15 mouse cellular contexts compared by ENCODE assay signal in the genomic region with DNA sequence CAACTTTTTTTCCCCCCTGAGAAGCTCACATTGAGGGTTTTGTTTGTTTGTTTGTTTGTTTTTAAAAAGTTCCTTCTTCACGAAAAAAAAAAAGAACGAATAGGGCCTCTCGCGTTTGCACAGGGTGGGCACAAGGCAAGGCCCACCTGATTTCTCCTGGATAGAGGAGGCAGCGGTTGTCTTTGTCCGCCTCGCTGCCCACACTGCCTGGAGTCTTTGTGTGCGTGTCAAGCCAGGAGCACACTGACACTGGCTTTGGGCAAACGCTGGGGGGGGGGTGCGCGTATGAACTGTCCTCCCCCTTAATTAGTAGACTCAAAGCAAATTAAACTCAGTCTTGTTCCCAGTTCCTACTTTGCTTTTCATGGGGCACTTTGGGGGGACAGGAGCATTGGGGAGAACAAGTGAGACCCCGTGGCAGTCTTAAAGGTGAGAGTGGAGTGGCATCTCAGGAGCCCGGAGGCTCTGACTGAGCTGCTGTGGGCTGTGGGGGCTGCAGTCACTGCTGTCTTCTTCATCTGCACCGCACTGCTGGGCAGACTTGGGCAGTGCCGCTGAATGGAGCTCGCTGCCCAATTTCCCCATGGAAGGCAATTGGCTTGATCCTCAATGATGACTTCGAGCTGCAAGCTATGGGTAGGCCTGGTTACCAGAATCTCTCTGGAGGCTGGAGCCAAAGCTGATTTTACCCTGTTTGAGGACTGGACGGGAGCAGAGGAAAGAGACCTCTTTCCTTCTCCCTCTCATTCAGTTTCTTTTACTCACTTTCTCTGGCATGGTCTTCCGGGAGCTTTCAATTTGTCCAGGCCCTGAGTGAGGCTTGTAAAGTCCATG. TPM values are rescaled to one million over a fixed set of nuclear protein-coding genes. Genes with fewer than 3 reads are reported as not detected.
DNase-seq lines count a peak whose midpoint lies in the region; ATAC-seq and TF ChIP-seq lines count a peak whose summit lies in the region.
"Had no signal": no experiment of that assay in that cellular context is flagged by ENCODE, and none has a peak within 500 bp of the region (broad histone marks: within the 10 kb centered on the region; RNA-seq: fewer than 3 reads in every experiment).

No protein-coding gene starts in this region.

- TF ChIP-seq POLR2A in kidney, adult 2 months (IDR thresholded peaks at IDR 0.05; ENCODE audit: low read depth, low read length), result no peak

- peak overlapping the region; percentile 80 for H3K27ac ChIP-seq in kidney, adult 2 months (ENCODE audit: insufficient read depth, low read depth, low read length)
- peak overlapping the region; percentile 99 for H3K27ac ChIP-seq in forebrain, embryonic 11.5 days (ENCODE audit: low read depth, low read length)
- H3K27ac ChIP-seq in midbrain, embryonic 16.5 days (ENCODE audit: low read length), result peak overlapping the region; percentile 25
- H3K27ac ChIP-seq: left cerebral cortex, adult 2 months had no signal

- peak; percentile 56 for DNase-seq in kidney, adult 2 months
- DNase-seq in kidney, adult 8-10 months, result no peak
- DNase-seq in forebrain, embryonic 11.5 days (ENCODE audit: low spot score), result peak; percentile 79
- peak; percentile 37 to 64 for DNase-seq in kidney, postnatal 25 days
- DNase-seq in ovary, postnatal 10 days (ENCODE audit: low spot score), result no peak
- no peak for DNase-seq in ovary, postnatal 36 days (ENCODE audit: low spot score)
- no peak for DNase-seq in urinary bladder, adult 18-20 months (ENCODE audit: low spot score in 2 of 2)
- DNase-seq: adrenal gland, postnatal 10 days; cerebellum, adult 8-10 months; heart, adult 11 months; heart, postnatal 4 days; thymus, postnatal 4 days had no signal

- H3K4me2 ChIP-seq in forebrain, embryonic 11.5 days (ENCODE audit: low read depth, low read length, severe bottlenecking), result peak overlapping the region; percentile 72
- H3K4me2 ChIP-seq in midbrain, embryonic 16.5 days (ENCODE audit: low read length), result peak overlapping the region; percentile 47

- WGBS in kidney, adult 2 months, result 10% methylated on average over 19 of the region's 19 CpGs
- 4% methylated on average over 19 of the region's 19 CpGs for WGBS in forebrain, embryonic 11.5 days
- 10% methylated on average over 19 of the region's 19 CpGs for WGBS in midbrain, embryonic 16.5 days

- TF ChIP-seq CTCF in kidney, adult 2 months (conservative IDR thresholded peaks at IDR 0.05; ENCODE audit: insufficient read depth, insufficient read length, low read depth, low read length), result no peak

- peak overlapping the region; percentile 97 for H3K4me3 ChIP-seq in kidney, adult 2 months (ENCODE audit: insufficient read depth, low read depth, low read length)
- H3K4me3 ChIP-seq in forebrain, embryonic 11.5 days (ENCODE audit: low read depth, low read length), result peak overlapping the region; percentile 88
- H3K4me3 ChIP-seq in midbrain, embryonic 16.5 days (ENCODE audit: low read depth, low read length), result peak overlapping the region; percentile 43

- no peak for ATAC-seq in forebrain, embryonic 11.5 days (replicated peaks; ENCODE audit: low FRiP score)
- no peak for ATAC-seq in midbrain, embryonic 16.5 days

- H3K27me3 ChIP-seq in kidney, adult 2 months (replicated peaks; ENCODE audit: control insufficient read depth, insufficient read depth, low read length), result no peaks in the 10 kb centered on the region
- H3K27me3 ChIP-seq in forebrain, embryonic 11.5 days (ENCODE audit: control insufficient read depth, insufficient read depth, low read length), result peaks cover 10% of the 10 kb centered on the region; the same call in 1 of the 2 replicates
- H3K27me3 ChIP-seq in midbrain, embryonic 16.5 days (ENCODE audit: control insufficient read depth, insufficient read depth, low read depth, low read length), result peaks cover 49% of the 10 kb centered on the region

- no peaks in the 10 kb centered on the region for H3K9me3 ChIP-seq in forebrain, embryonic 11.5 days (ENCODE audit: control insufficient read depth, low read length)
- no peaks in the 10 kb centered on the region for H3K9me3 ChIP-seq in midbrain, embryonic 16.5 days (replicated peaks; ENCODE audit: control insufficient read depth, low read length, poor library complexity, severe bottlenecking)

- H3K4me1 ChIP-seq in kidney, adult 2 months (ENCODE audit: control insufficient read depth, insufficient read depth, low read length), result peaks cover 4% of the 10 kb centered on the region; the same call in 1 of the 2 replicates
- H3K4me1 ChIP-seq in forebrain, embryonic 11.5 days (replicated peaks; ENCODE audit: control insufficient read depth, insufficient read depth, low read length), result peaks cover 6% of the 10 kb centered on the region; the same call in 1 of the 2 replicates
- H3K4me1 ChIP-seq in midbrain, embryonic 16.5 days (ENCODE audit: control insufficient read depth, insufficient read depth, low read length), result peaks cover 17% of the 10 kb centered on the region

- no peaks in the 10 kb centered on the region for H3K36me3 ChIP-seq in kidney, adult 2 months (ENCODE audit: control insufficient read depth, insufficient read depth, low read length)
- H3K36me3 ChIP-seq in forebrain, embryonic 11.5 days (ENCODE audit: control insufficient read depth, insufficient read depth, low read length), result no peaks in the 10 kb centered on the region
- no peaks in the 10 kb centered on the region for H3K36me3 ChIP-seq in midbrain, embryonic 16.5 days (ENCODE audit: control insufficient read depth, insufficient read depth, low read length)

- peak overlapping the region; percentile 99 for H3K9ac ChIP-seq in forebrain, embryonic 11.5 days (ENCODE audit: low read length)
- peak overlapping the region; percentile 39; the same call in 1 of the 2 replicates for H3K9ac ChIP-seq in midbrain, embryonic 16.5 days (ENCODE audit: low read depth, low read length)

RNA-seq across cellular contexts. Expression of gene Emx2, which starts 4.5 kb away (rescaled TPM):
- polyA plus RNA-seq in kidney, adult 2 months (2012; rRNA removed), result 14.3 and 19.2 TPM in 2 replicates
- polyA plus RNA-seq in forebrain, embryonic 11.5 days (2014; fragmentation: Nextera tagmentation; extraction: Ambion mirVana), result 75.6 and 78.9 TPM in 2 replicates
- polyA plus RNA-seq in midbrain, embryonic 16.5 days (2015; fragmentation: Nextera tagmentation; extraction: Ambion mirVana), result 10.8 and 14.2 TPM in 2 replicates
- polyA plus RNA-seq: lung, embryonic 16.5 days had no signal

Comparison
In these comparisons a context has a peak if more than half of its experiments do, and no peak if none do; other contexts are left out.
1. DNase-seq: peak in kidney, adult 2 months (single experiment), forebrain, embryonic 11.5 days (single experiment) and kidney, postnatal 25 days (2 of 2); none in kidney, adult 8-10 months (0 of 2), ovary, postnatal 10 days (single experiment), ovary, postnatal 36 days (single experiment) and urinary bladder, adult 18-20 months (0 of 2).
2. H3K27ac ChIP-seq: peak in every context shown above with its lines; median percentile 99 in forebrain, embryonic 11.5 days; 80 in kidney, adult 2 months; 25 in midbrain, embryonic 16.5 days.
3. H3K4me3 ChIP-seq: peak in every context shown above with its lines; median percentile 97 in kidney, adult 2 months; 88 in forebrain, embryonic 11.5 days; 43 in midbrain, embryonic 16.5 days.